Mouse (Mus musculus): Measurements from ENCODE around the gene Slc25a22. TPM values are rescaled to one million over a fixed set of nuclear protein-coding genes. Genes with fewer than 3 reads are reported as not detected.

Slc25a22 gene
- total and polyA plus RNA-seq, 2 experiments from 2014 or later: 132 to 141 TPM

- DNase-seq: no peak
- WGBS: 82% methylated on average over 6 of the region's 6 CpGs
- no peaks in the 10 kb centered on the region for H3K9me3 ChIP-seq (ENCODE audit: low read length)
- H3K36me3 ChIP-seq (ENCODE audit: insufficient read depth): peaks cover 23% of the 10 kb centered on the region
- H3K4me2 ChIP-seq (ENCODE audit: low read depth): no peak overlapping the region
- no peak for TF ChIP-seq CTCF (IDR thresholded peaks at IDR 0.05; ENCODE audit: low read depth)
- H3K4me3 ChIP-seq (ENCODE audit: low read depth, low read length): no peak overlapping the region
- no peak overlapping the region for H3K27ac ChIP-seq (ENCODE audit: low read depth, low read length)
- no peaks in the 10 kb centered on the region for H3K27me3 ChIP-seq (ENCODE audit: insufficient read depth, low read length)
- H3K9ac ChIP-seq: no peak overlapping the region
- H3K4me1 ChIP-seq (ENCODE audit: insufficient read depth): peaks cover 23% of the 10 kb centered on the region
- no peak for ATAC-seq
These were observed 34.5 kb upstream of the Slc25a22 start for GRCm38 (mm10) chr7:141472226-141472625.

- no peak for TF ChIP-seq CTCF (IDR thresholded peaks at IDR 0.05; ENCODE audit: low read depth)
- peaks cover 28% of the 10 kb centered on the region for H3K4me1 ChIP-seq (ENCODE audit: insufficient read depth)
- no peak overlapping the region for H3K4me2 ChIP-seq (ENCODE audit: low read depth)
- DNase-seq (no peak), ATAC-seq (no peak)
- H3K27me3 ChIP-seq (ENCODE audit: insufficient read depth, low read length): peaks cover under 1% of the 10 kb centered on the region; the same call in 1 of the 2 replicates
- H3K27ac ChIP-seq (ENCODE audit: low read depth, low read length): no peak overlapping the region
- no peak overlapping the region for H3K4me3 ChIP-seq (ENCODE audit: low read depth, low read length)
- no peaks in the 10 kb centered on the region for H3K9me3 ChIP-seq (ENCODE audit: low read length)
- WGBS: 88% methylated on average over 1 of the region's 1 CpGs
- H3K36me3 ChIP-seq (ENCODE audit: insufficient read depth): peaks cover 23% of the 10 kb centered on the region
- H3K9ac ChIP-seq: no peak overlapping the region
These were observed 33.5 kb upstream of the Slc25a22 start for GRCm38 (mm10) chr7:141471236-141471635.

- Histone ChIP-seq H3K4me2 (ENCODE audit: low read depth) (no peak overlapping the region), H3K27ac (ENCODE audit: low read depth, low read length) (no peak overlapping the region), H3K9me3 (ENCODE audit: low read length) (no peaks in the 10 kb centered on the region), H3K4me1 (ENCODE audit: insufficient read depth) (peaks cover 28% of the 10 kb centered on the region), H3K27me3 (ENCODE audit: insufficient read depth, low read length) (peaks cover 7% of the 10 kb centered on the region), H3K36me3 (ENCODE audit: insufficient read depth) (peaks cover 23% of the 10 kb centered on the region), H3K4me3 (ENCODE audit: low read depth, low read length) (no peak overlapping the region), H3K9ac (no peak overlapping the region)
- ATAC-seq (no peak), DNase-seq (no peak)
- TF ChIP-seq CTCF (IDR thresholded peaks at IDR 0.05; ENCODE audit: low read depth): no peak
- 94% methylated on average over 10 of the region's 10 CpGs for WGBS
These were observed 32.9 kb upstream of the Slc25a22 start for GRCm38 (mm10) chr7:141470637-141470944.

- 90% methylated on average over 18 of the region's 18 CpGs for WGBS
- H3K4me3 ChIP-seq (ENCODE audit: low read depth, low read length): no peak overlapping the region
- no peak for TF ChIP-seq CTCF (IDR thresholded peaks at IDR 0.05; ENCODE audit: low read depth)
These were observed 32.4 kb upstream of the Slc25a22 start for GRCm38 (mm10) chr7:141469901-141470636.

GRCm38 (mm10) chr7:141469352-141469751 is 31.7 kb upstream of the Slc25a22 start:
- Histone ChIP-seq H3K27ac (ENCODE audit: low read depth, low read length) (peak overlapping the region; percentile 84; the same call in 1 of the 2 replicates), H3K9ac (peak overlapping the region; percentile 69), H3K4me1 (ENCODE audit: insufficient read depth) (peaks cover 27% of the 10 kb centered on the region), H3K36me3 (ENCODE audit: insufficient read depth) (peaks cover 23% of the 10 kb centered on the region), H3K4me2 (ENCODE audit: low read depth) (peak overlapping the region; percentile 72), H3K9me3 (ENCODE audit: low read length) (no peaks in the 10 kb centered on the region), H3K27me3 (ENCODE audit: insufficient read depth, low read length) (peaks cover 18% of the 10 kb centered on the region), H3K4me3 (ENCODE audit: low read depth, low read length) (peak overlapping the region; percentile 62; the same call in 1 of the 2 replicates)
- 87% methylated on average over 6 of the region's 6 CpGs for WGBS
- ATAC-seq (no peak), DNase-seq (no peak)
- TF ChIP-seq CTCF (IDR thresholded peaks at IDR 0.05; ENCODE audit: low read depth): no peak

More at GRCm38 (mm10) chr7:141469901-141470636, 32.4 kb upstream of the Slc25a22 start:
- ATAC-seq: no peak
- H3K9ac ChIP-seq: no peak overlapping the region
- H3K4me1 ChIP-seq (ENCODE audit: insufficient read depth): peaks cover 28% of the 10 kb centered on the region
- peaks cover 12% of the 10 kb centered on the region for H3K27me3 ChIP-seq (ENCODE audit: insufficient read depth, low read length)
- H3K4me2 ChIP-seq (ENCODE audit: low read depth): peak overlapping the region; percentile 72; the same call in 1 of the 2 replicates
- no peaks in the 10 kb centered on the region for H3K9me3 ChIP-seq (ENCODE audit: low read length)
- no peak for DNase-seq
- H3K27ac ChIP-seq (ENCODE audit: low read depth, low read length): peak overlapping the region; percentile 9; the same call in 1 of the 2 replicates
- peaks cover 23% of the 10 kb centered on the region for H3K36me3 ChIP-seq (ENCODE audit: insufficient read depth)

- whole genome bisulfite sequencing: 8% methylated on average over 8 of the region's 8 CpGs
- ATAC-seq (peak; percentile 84), DNase-seq (peak; percentile 82)
- Histone ChIP-seq H3K27me3 (ENCODE audit: insufficient read depth, low read length) (peaks cover 25% of the 10 kb centered on the region), H3K9me3 (ENCODE audit: low read length) (no peaks in the 10 kb centered on the region), H3K4me3 (ENCODE audit: low read depth, low read length) (peak overlapping the region; percentile 62), H3K27ac (ENCODE audit: low read depth, low read length) (peak overlapping the region; percentile 84), H3K4me1 (ENCODE audit: insufficient read depth) (peaks cover 20% of the 10 kb centered on the region; the same call in 1 of the 2 replicates), H3K4me2 (ENCODE audit: low read depth) (peak overlapping the region; percentile 72), H3K9ac (peak overlapping the region; percentile 69), H3K36me3 (ENCODE audit: insufficient read depth) (peaks cover 23% of the 10 kb centered on the region)
- TF ChIP-seq CTCF (IDR thresholded peaks at IDR 0.05; ENCODE audit: low read depth): peak; percentile 59
These were observed 31.0 kb upstream of the Slc25a22 start for GRCm38 (mm10) chr7:141468522-141469211.

- Histone ChIP-seq H3K4me2 (ENCODE audit: low read depth) (peak overlapping the region; percentile 72), H3K36me3 (ENCODE audit: insufficient read depth) (peaks cover 23% of the 10 kb centered on the region), H3K27me3 (ENCODE audit: insufficient read depth, low read length) (peaks cover 25% of the 10 kb centered on the region), H3K4me3 (ENCODE audit: low read depth, low read length) (peak overlapping the region; percentile 62), H3K4me1 (ENCODE audit: insufficient read depth) (peaks cover 19% of the 10 kb centered on the region; the same call in 1 of the 2 replicates), H3K9me3 (ENCODE audit: low read length) (no peaks in the 10 kb centered on the region), H3K27ac (ENCODE audit: low read depth, low read length) (peak overlapping the region; percentile 84), H3K9ac (peak overlapping the region; percentile 69)
- ATAC-seq (peak; percentile 14; the same call in 1 of the 2 replicates), DNase-seq (no peak)
- TF ChIP-seq CTCF (IDR thresholded peaks at IDR 0.05; ENCODE audit: low read depth): no peak
- 21% methylated on average over 5 of the region's 5 CpGs for WGBS
These were observed 30.5 kb upstream of the Slc25a22 start for GRCm38 (mm10) chr7:141468164-141468521.
